Mouse (Mus musculus) ZHBTc4 (cell line): ENCODE data around the gene Dock1.

Experiments
- DNase-seq: peaks from one replicate; pipeline ENCODE4 v3.0.0-alpha.2; 2011; ENCODE audit warnings: low read depth, low spot score

The Dock1 gene

DNA sequence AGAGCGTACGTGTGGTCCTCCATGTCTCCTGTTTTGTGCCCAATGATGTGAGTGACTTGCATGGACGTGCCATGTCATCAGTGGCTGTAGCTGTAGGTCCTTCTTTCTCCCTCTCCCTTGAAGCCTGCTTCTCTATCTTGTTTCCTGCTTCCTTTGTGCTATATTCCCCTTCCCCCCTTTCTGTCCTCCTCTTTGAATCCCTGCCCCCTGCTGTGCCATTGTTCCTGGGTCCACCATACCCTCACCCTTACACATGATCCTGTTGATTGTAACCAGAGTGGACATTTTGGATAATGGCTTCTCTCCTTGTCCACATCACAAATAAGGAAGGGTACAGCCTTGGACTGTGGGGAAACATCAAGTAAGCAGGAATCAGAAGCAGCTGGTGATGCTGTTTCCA, 81.0 kb downstream of the Dock1 start:
- no peak for DNase-seq

DNA sequence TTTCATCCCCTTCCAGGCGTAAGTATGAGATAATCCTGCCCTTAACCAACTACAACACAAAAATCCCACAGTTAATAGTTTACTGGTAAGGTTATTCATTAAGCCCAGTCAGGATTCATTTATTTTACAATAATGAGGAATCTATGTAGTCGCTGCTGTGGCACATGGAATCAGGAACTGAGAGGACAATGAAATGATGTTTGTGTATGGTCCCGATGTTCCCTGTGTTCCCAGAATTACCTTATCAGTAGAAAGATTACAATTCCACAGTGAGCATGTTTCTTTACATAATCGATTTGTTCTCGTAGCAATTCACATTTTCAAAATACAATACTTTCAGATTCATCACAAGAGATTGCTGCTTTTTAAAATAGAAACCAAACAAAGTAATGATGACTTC, 83.0 kb downstream of the Dock1 start:
- DNase-seq: no peak

DNA sequence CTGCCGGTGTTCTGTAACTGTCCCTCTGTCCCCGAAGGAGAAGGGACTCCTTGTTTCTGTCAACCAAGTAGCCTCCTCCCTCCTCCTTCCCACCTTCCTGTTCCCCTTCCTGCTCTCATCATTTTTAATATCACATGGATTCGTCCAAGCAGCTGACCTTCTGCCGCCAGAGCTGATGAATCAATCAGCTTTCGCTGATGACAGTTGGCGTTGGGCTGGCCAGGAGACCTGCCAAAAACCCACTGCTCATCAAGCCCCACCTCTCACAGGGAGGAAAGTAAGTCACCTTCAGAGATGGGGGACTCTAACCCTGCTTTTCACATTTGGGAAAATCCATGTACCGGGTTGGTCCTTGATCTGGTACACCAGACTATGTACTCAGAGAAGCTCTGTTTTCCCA, 87.2 kb downstream of the Dock1 start:
- no peak for DNase-seq

DNA sequence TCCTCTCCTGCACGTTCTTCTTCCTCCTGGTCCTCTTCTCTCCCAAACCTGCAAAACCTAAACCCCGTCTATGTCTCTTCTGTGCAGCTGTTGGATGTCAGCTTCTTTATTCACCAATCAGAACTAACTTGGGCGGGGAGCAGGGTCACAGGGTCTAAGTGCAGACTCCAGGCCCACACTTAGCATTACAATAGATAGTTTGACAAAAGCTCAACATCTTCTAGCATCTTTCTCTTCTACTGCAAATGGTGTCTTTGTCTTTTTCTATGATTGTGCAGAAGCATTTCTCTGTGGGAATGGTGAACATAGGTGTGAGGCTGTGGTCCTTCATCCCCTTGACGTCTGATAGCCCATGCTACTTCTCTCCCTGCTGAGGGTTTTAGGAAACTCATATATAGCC, 91.3 kb downstream of the Dock1 start:
- DNase-seq: peak; percentile 87

DNA sequence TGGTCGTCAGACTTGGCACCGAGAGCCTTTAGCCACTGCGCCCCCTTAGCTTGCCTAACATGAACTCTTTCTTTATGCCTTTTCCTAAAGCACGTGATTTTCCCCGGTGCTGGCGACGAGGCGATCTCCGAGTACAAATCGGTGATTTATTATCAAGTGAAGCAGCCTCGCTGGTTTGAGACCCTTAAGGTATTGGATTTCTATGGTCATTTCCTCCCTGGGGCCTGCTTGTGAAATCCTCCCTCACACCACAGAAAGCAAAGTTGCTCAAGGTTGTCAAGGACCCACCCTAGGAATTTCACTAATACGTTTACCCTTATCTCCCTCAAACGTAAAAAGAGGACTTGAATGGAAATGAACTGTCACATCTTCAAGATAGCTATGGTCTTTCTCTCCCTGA, 94.7 kb downstream of the Dock1 start:
- no peak for DNase-seq

DNA sequence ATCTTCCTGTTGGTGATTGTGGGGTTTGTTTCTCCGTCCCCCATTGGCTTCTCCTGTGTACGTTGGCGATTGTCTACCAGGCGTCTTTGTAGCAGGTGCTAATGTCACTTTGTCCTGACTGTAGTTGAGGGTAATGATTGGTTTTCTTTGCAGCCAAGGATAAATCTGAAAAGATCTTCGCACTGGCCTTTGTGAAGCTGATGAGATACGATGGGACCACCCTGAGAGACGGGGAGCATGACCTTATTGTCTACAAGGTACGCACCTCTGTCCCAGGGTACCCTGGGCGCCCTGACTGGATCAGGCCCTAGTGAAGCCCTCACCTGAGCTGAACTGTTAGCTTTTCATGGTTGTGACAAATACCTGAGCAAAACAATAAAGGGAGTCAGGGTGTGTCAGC, 100.9 kb downstream of the Dock1 start:
- DNase-seq: peak; percentile 85

DNA sequence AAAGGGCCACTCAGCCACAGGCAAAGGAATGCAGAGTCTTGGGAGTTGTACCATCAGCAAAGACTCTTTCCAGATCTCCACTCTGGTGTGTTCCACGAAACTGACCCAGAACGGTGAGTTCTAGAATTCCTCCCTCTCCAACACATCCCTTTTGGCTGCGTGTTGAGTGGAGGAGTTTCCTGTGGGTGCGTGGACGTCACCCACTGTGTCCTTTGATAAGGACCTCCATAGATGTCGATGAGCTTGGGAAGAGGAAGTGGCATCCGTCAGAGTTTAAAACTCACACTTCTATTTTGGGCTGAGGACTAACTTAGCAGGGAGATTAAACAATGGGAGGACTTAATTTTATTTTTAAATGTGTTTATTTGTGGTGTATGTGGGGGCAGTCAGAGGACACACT, 101.9 kb downstream of the Dock1 start:
- no peak for DNase-seq

DNA sequence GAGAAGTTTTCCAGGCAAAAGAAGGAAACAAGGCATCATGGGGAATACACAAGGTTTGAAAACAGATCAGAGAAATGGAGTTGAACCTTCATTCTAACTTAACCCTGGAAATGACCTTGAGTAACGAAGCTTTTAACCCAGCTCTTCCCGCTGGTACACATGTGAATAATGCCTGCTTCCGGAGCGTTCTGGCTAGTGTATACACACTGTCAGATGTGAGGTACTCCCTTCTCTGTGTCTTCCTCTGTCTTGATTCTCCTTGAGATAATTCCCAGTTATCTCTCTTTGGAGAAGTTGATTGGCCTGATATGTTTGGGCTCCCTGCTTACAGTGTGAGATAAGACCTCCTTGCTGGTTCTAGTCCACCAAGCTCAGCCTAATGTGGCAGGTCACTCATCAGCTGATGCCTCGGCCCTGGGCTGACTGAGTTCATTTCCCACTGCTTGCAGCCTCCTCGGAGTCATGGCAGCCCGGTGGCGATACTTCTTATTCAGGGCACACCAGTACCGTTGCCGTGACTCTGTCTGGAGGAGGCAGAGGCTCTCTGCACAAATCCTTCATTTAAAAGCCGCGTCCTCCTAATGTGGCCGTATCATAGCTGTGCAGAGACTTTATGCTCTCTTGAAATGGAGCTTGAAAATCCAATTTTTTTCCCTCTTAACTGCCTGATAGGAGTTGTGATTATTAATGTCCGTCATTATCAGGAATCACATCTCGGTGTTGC, 102.6 kb downstream of the Dock1 start:
- DNase-seq: no peak

DNA sequence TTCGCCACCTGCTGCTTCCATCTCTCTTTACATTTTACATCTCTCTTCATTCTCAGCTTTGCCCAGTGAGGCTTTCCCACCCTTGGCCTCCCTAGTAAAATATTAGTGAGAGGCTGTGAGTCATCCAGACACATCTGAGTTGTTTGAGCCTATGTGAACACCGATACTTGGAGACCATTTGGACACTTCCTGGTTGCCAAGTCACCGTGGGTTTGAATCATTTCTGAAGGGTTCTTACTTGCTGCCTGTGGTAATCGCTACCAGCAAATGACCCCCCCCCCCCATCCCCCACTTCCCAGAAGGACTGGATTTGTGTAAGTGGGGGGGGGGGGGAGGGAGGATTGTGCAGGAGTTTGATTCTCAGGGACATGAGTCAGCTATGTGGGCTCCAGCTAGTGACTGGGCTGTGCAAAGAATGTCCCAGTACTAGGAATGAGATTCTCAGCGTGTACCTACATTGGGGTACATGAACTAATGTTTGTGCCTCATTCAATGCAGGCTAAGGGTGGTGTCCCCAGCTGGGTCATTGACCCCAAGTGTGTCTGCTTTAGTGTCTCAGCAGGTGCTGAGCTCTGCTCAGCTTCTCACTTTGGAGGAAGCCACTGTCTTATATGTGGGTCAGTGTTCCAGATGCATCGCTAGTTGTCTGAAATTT, 103.4 kb downstream of the Dock1 start:
- DNase-seq: no peak

DNA sequence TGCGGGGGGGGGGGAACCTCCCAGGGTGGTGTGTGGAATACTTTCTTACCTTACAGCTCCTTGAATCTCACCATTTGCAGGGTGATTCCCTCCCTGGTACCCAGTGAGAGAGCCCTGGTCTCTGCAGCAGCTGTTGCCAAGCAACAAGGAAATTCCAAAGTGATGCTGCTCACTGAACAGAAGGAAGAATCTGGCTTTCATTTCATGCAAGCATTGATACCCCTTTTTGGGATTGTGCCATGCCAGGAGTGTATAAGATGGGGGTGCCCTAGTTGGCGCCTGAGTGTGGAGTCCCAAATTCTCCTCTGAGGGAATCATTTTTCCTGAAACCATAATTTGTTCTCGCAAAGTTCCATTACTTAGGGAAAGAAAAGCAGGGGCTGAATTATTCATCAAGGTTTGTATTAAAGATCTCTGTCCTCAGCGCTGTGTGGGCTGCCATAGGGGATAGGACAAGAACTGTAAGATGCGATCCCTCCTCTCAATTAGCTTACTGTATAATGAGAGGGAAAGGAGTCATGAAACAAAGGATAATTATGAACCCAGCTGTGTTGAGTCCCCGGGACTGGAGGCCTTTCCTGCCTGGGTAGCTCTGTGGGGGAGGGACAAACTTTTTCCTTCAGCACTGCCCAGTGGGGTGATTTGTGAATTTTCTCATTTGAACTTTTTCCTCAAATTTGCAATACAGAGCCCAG, 104.2 kb downstream of the Dock1 start:
- no peak for DNase-seq

DNA sequence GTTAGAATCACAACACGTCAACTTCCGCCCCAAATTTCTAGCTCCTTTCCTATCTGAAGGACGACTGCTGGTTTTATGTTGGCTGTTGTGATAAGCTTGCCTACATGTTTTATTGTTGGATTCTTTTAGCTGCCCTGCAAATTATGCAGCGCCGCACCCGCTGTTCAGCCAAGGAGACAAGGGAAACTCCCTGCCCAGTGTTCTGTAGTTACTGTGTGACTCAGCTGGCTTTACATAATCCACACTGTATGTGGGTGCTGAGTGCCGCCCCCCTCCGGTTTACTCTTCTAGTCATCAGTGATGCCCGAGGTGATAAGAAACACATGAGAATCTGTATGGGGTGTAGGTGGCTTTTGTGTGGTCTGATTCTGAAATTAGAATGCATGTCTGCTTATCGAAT, 105.2 kb downstream of the Dock1 start:
- no peak for DNase-seq

DNA sequence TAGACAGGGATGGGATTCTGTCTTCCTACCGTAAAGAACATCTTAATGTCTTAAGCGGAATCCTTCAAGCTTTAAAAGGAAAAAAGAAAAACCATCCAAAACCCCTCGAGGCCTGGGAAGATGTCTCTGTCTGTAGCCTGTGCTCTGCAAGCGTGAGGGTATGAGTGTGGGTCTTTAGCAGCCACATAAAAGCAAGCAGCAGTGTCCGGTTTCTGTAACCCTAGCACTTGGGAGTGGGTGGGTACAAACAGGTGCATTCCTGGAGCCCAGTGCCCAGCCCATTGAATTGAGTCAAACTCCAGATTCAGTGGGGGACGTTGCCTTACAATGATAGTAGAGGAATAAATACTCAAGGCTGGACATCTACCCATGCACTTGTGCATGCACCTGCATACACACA, 105.9 kb downstream of the Dock1 start:
- DNase-seq: no peak

DNA sequence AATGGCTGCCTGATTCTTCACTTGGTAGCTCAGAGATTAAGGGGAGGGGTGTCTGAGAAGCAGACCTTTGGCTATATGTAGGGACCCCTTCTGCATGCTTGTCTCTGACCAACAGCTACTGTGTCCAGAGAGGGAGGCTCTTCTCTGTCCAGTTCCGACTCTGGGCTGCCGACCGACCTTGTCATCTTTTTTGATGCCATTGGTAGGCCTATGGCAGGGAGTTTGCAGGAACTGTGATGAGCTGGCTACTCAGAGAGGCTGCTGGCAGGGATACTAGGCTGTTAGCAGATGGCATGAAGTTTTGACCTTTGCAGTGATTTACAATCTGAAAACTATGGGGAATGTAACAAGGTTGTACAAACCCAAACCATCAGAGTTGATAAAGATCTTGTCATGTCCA, 109.3 kb downstream of the Dock1 start:
- DNase-seq: no peak

DNA sequence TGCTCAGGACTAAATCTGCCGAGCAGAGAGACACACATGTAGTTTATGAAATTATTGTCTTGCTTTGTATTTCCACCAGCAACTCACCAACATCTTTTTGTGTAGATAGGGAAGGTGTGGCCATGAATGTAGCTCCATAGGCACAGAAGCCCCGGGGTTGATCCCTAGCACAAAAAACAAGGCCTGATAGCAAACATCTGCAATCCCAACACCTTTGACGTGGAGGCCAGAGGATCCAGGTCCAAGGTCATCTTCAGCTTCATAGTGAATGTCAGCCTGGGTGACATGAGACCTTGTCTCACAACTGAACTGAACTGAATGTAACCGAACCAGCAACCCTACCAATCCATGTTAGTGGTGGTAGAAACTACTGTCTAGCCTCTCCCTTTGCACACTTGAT, 116.7 kb downstream of the Dock1 start:
- no peak for DNase-seq

DNA sequence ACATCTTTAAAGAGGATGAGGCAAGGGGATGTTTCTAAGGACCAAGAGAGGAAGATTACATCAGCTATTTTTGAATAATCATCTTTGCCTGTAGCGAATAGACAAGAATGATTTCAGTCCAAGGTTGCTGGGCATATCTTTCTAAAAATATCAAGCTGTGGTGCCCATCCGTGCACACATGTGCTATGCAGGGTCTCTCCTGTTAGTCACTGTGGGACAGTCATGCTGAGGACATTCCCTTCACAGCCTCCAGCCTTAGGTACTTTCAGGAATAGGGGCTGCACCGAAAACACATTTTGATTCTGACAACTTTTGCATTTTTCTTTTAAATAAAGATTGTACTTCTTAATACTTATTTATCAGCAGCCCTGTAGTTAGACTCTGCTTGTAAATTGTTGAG, 124.4 kb downstream of the Dock1 start:
- no peak for DNase-seq

DNA sequence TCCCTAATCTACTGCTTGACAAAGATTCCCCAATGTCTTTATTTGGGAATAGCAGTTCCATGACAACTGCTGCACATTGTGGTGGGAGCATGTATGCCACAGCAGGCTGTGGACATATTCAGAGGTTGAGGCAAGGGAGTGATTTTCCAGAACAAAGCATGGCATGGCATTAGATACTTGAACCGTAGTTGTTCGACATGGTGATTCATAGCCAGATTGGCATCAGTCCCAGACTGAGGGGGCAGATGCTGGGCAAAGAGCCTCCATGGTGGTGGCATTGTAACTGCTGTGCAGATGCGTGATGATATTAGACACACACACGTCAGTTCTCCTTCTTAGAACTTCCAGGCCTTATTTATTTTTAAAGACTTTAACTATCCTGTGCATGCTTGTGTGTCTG, 129.6 kb downstream of the Dock1 start:
- no peak for DNase-seq

DNA sequence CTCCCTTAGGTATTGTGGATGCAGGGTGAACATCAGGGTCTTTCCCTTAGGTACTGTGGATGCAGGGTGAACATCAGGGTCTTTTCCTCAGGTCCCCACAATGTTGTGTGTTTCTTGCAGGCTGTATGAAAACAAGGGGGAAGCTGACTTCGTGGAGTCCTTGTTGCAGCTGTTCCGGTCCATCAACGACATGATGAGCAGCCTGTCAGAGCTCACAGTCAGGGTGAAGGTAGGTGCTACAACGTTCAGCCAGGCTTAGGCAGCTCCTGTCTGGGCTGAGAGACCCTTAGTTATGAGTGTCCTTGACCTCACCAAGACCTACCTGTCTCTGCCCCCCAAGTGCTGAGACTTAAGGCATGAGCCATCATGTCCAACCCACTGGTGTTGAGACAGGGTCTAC, 134.0 kb downstream of the Dock1 start:
- DNase-seq: no peak

DNA sequence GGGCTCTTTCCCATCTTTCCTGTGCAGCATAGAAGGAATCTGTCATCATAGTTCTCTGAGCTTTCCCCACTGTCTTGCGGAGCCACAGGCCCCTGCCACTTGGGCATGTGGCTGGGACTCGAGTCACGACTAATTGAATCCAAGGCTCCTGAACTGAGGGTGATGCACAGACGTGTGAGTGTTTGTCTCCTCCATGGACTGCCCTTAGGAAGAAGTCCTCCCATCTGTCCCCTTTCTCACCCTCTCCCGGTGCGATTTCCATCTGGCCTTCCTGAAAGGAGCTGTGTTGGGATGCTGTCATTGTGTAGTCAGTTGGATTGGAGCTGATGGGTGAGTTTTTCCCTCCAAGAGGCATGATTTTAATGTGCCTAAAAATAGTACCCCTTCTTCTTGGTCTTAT, 136.3 kb downstream of the Dock1 start:
- no peak for DNase-seq

DNA sequence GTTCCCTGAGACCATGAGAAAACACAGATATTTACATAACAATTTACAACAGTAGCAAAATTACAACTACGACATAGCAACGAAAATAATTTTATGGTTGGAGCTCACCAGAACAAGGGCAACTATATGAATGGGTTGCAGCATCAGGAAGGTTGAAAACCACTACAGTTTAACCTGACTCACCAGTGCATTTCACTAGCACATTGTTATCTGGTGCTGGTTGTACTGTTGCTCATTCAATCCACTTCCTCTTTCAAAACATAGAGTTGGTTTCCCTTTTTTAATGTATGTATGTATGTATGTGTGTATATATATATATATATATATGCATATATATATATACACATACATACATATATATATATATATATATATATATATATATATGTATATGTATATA, 138.0 kb downstream of the Dock1 start:
- no peak for DNase-seq

DNA sequence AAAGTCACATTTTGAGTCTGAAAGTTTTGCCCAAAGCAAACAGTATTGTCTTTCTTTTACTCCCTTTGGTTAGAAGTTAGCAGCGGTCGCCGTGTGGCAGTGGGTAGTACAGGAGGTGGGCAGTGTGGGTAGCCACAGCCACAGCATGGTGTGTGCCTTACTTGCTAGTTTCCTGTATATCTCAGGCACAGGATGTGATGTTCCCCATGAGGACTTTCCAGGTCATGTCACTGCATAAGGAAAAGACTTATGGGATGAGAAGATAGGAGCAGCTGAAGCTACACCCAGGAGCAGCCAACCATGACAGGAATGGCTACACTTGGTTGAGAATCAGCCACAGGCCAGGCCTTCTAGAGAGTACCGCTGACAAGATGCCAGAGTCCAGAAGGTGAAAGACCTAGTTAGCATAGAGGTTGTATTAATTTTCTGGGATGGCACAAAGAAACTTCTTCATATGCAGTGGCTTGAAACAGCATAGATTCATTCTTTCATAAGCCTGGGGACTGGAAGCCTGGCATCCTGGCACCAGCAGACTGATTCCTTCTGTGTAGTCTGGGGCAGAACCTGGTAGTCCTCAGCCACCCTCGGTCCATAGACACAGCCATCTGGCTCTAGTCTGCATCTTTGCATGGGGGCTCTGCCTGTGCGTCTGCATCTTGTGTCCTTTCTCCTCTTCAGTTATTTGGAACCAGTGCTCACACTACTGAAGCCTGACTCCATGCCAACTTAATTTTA, 139.0 kb downstream of the Dock1 start:
- DNase-seq: no peak

DNA sequence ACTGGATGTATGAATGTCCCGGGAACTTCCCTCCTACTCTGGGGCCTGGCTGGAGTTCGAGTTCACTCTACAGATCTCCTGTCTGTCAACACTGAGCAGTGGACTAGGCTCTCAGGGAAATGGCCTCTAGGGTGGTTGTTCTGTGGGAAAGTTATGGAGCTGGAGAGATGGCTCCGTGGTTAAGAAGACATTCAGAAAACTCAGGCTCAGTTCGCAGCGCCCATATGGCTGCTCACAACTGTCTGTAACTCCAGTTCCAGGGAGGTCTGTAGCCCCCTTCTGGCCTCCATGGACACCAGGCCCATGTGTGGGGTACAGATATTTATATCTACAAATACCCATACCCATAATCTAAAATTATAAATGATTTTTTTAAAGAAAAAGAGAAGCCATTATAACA, 148.0 kb downstream of the Dock1 start:
- no peak for DNase-seq

DNA sequence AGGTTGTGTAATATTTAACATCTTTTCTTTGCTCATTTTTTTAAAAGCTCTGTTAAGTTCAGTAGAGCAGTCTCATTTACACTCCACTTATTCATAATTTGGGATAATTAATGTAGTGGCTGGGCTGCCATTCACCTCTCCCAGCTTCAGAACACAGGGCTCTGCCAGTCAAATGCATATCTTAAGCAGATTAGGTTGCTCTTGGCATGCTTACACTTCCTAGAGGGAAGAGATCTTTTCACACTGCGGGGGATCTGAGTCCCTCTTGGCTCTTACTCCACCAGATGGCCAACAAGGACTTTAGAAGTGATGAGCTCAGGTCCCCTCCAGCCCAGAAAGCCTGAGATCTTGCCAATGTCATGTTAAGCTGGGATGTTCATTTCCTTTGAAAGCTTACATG, 150.8 kb downstream of the Dock1 start:
- DNase-seq: no peak
